Mouse (Mus musculus): Measurements from ENCODE around the gene Fam222b. TPM values are rescaled to one million over a fixed set of nuclear protein-coding genes. Genes with fewer than 3 reads are reported as not detected.
A peak's percentile ranks its signal among the peaks of the same experiment; 100 is the strongest.

Fam222b gene
- polyA plus RNA-seq, 1 experiment from 2014 or later = 21.1 TPM

GRCm38 (mm10) chr11:78083595-78083994 lies 10.9 kb upstream of the Fam222b start:
- Histone ChIP-seq H3K4me2 (ENCODE audit: low read length) (no peak overlapping the region), H3K27ac (ENCODE audit: low read length) (no peak overlapping the region), H3K9ac (replicated peaks; ENCODE audit: low read depth, low read length) (no peak overlapping the region), H3K36me3 (ENCODE audit: control insufficient read depth, insufficient read depth) (no peaks in the 10 kb centered on the region), H3K4me3 (replicated peaks; ENCODE audit: low read length) (no peak overlapping the region), H3K9me3 (ENCODE audit: control insufficient read depth, low read length) (no peaks in the 10 kb centered on the region), H3K4me1 (replicated peaks; ENCODE audit: control insufficient read depth, insufficient read depth, low read length) (peaks cover 15% of the 10 kb centered on the region), H3K27me3 (replicated peaks; ENCODE audit: control insufficient read depth, insufficient read depth, low read length) (no peaks in the 10 kb centered on the region)
- 43% methylated on average over 1 of the region's 1 CpGs for WGBS
- no peak for ATAC-seq

- Histone ChIP-seq H3K36me3 (ENCODE audit: control insufficient read depth, insufficient read depth) (no peaks in the 10 kb centered on the region), H3K9ac (replicated peaks; ENCODE audit: low read depth, low read length) (no peak overlapping the region), H3K9me3 (ENCODE audit: control insufficient read depth, low read length) (no peaks in the 10 kb centered on the region), H3K4me2 (ENCODE audit: low read length) (no peak overlapping the region), H3K4me1 (replicated peaks; ENCODE audit: control insufficient read depth, insufficient read depth, low read length) (no peaks in the 10 kb centered on the region), H3K27me3 (replicated peaks; ENCODE audit: control insufficient read depth, insufficient read depth, low read length) (no peaks in the 10 kb centered on the region), H3K4me3 (replicated peaks; ENCODE audit: low read length) (no peak overlapping the region), H3K27ac (ENCODE audit: low read length) (no peak overlapping the region)
- ATAC-seq = no peak
- WGBS = 85% methylated on average over 4 of the region's 4 CpGs
These were observed 7.5 kb upstream of the Fam222b start for GRCm38 (mm10) chr11:78086925-78087479.

GRCm38 (mm10) chr11:78087756-78088281 lies 6.6 kb upstream of the Fam222b start:
- H3K36me3 ChIP-seq (ENCODE audit: control insufficient read depth, insufficient read depth) = no peaks in the 10 kb centered on the region
- H3K4me3 ChIP-seq (replicated peaks; ENCODE audit: low read length) = no peak overlapping the region
- no peak overlapping the region for H3K4me2 ChIP-seq (ENCODE audit: low read length)
- H3K27me3 ChIP-seq (replicated peaks; ENCODE audit: control insufficient read depth, insufficient read depth, low read length) = no peaks in the 10 kb centered on the region
- H3K4me1 ChIP-seq (replicated peaks; ENCODE audit: control insufficient read depth, insufficient read depth, low read length) = no peaks in the 10 kb centered on the region
- 80% methylated on average over 5 of the region's 5 CpGs for WGBS
- no peak for ATAC-seq
- H3K9ac ChIP-seq (replicated peaks; ENCODE audit: low read depth, low read length) = no peak overlapping the region
- H3K9me3 ChIP-seq (ENCODE audit: control insufficient read depth, low read length) = no peaks in the 10 kb centered on the region
- H3K27ac ChIP-seq (ENCODE audit: low read length) = no peak overlapping the region

GRCm38 (mm10) chr11:78094137-78094503 lies 340 bp upstream of the Fam222b start:
- Histone ChIP-seq H3K9me3 (ENCODE audit: control insufficient read depth, low read length) (no peaks in the 10 kb centered on the region), H3K9ac (replicated peaks; ENCODE audit: low read depth, low read length) (peak overlapping the region; percentile 87), H3K4me1 (replicated peaks; ENCODE audit: control insufficient read depth, insufficient read depth, low read length) (peaks cover 16% of the 10 kb centered on the region), H3K4me2 (ENCODE audit: low read length) (peak overlapping the region; percentile 81), H3K4me3 (replicated peaks; ENCODE audit: low read length) (peak overlapping the region; percentile 90), H3K27me3 (replicated peaks; ENCODE audit: control insufficient read depth, insufficient read depth, low read length) (no peaks in the 10 kb centered on the region), H3K36me3 (ENCODE audit: control insufficient read depth, insufficient read depth) (no peaks in the 10 kb centered on the region), H3K27ac (ENCODE audit: low read length) (peak overlapping the region; percentile 61)
- 52% methylated on average over 11 of the region's 11 CpGs for WGBS
- peak; percentile 37; the same call in 1 of the 2 replicates for ATAC-seq

DNA sequence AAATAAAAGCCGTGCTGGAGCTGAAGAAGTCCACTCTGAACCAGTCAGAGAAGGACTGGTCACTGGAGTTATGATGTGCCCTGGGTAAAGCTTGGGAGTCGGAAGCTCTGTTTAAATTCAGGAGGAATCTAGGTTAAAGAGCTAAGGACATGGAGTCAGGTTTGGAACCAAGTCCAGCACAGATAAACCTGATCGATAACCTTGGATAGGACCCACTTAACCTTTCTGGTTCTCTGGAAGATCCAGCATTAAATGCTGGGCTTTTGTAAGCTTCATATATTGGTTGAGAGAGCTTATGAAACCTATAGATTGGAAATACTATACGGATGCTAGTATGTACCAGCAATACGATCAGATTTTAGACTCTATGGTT lies 670 bp downstream of the Fam222b start:
- H3K9me3 ChIP-seq (ENCODE audit: control insufficient read depth, low read length) = no peaks in the 10 kb centered on the region
- H3K27me3 ChIP-seq (replicated peaks; ENCODE audit: control insufficient read depth, insufficient read depth, low read length) = no peaks in the 10 kb centered on the region
- H3K36me3 ChIP-seq (ENCODE audit: control insufficient read depth, insufficient read depth) = no peaks in the 10 kb centered on the region
- WGBS = 31% methylated on average over 5 of the region's 5 CpGs
- no peak for ATAC-seq
- peak overlapping the region; percentile 90 for H3K4me3 ChIP-seq (replicated peaks; ENCODE audit: low read length)
- no peak overlapping the region for H3K27ac ChIP-seq (ENCODE audit: low read length)
- peaks cover 16% of the 10 kb centered on the region for H3K4me1 ChIP-seq (replicated peaks; ENCODE audit: control insufficient read depth, insufficient read depth, low read length)
- H3K4me2 ChIP-seq (ENCODE audit: low read length) = peak overlapping the region; percentile 81
- H3K9ac ChIP-seq (replicated peaks; ENCODE audit: low read depth, low read length) = peak overlapping the region; percentile 87

DNA sequence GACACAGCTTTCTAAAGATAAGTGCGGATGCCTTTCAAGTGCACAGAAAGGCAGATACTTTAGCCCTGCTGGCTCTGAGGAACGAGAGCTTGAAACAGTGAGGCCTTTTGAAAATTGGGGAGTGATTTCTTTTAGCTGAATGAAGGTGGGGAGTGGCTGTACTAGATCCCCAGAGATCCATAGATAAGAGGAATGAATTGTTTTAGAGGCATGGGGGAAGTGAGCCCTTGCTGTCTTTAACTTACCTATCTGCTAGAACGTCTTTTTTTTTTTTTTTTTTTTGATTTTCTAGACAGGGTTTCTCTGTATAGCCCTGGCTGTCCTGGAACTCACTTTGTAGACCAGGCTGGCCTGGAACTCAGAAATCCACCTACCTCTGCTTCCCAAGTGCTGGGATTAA lies 2.6 kb downstream of the Fam222b start:
- Histone ChIP-seq H3K4me2 (ENCODE audit: low read length) (peak overlapping the region; percentile 28), H3K9me3 (ENCODE audit: control insufficient read depth, low read length) (no peaks in the 10 kb centered on the region), H3K4me3 (replicated peaks; ENCODE audit: low read length) (no peak overlapping the region), H3K27me3 (replicated peaks; ENCODE audit: control insufficient read depth, insufficient read depth, low read length) (no peaks in the 10 kb centered on the region), H3K36me3 (ENCODE audit: control insufficient read depth, insufficient read depth) (no peaks in the 10 kb centered on the region), H3K9ac (replicated peaks; ENCODE audit: low read depth, low read length) (no peak overlapping the region), H3K4me1 (replicated peaks; ENCODE audit: control insufficient read depth, insufficient read depth, low read length) (peaks cover 16% of the 10 kb centered on the region), H3K27ac (ENCODE audit: low read length) (no peak overlapping the region)
- ATAC-seq = no peak
- 29% methylated on average over 3 of the region's 3 CpGs for WGBS

DNA sequence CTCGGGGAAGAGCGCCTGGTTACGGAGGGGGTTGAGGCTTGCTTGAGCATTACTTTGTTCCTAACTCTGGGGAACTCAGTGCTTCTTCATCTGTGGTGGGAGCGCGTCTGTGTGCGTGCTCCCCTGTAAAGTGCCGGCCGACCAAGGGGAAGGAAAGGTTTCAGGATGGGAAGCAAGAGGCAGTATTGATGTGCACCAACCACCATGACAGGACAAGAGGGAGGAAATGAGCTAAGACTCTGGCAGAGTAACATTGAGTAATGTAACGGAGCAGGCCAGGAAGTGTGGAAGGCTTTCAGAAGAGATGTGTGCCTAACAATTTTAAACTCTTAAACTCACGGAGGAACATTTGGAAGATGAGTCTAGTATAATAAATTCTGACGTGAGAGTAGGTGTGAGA lies 6.3 kb downstream of the Fam222b start:
- Histone ChIP-seq H3K27me3 (replicated peaks; ENCODE audit: control insufficient read depth, insufficient read depth, low read length) (no peaks in the 10 kb centered on the region), H3K27ac (ENCODE audit: low read length) (no peak overlapping the region), H3K4me2 (ENCODE audit: low read length) (no peak overlapping the region), H3K4me1 (replicated peaks; ENCODE audit: control insufficient read depth, insufficient read depth, low read length) (peaks cover 11% of the 10 kb centered on the region), H3K36me3 (ENCODE audit: control insufficient read depth, insufficient read depth) (no peaks in the 10 kb centered on the region), H3K9ac (replicated peaks; ENCODE audit: low read depth, low read length) (no peak overlapping the region), H3K9me3 (ENCODE audit: control insufficient read depth, low read length) (no peaks in the 10 kb centered on the region), H3K4me3 (replicated peaks; ENCODE audit: low read length) (no peak overlapping the region)
- WGBS = 94% methylated on average over 11 of the region's 11 CpGs
- ATAC-seq = no peak

DNA sequence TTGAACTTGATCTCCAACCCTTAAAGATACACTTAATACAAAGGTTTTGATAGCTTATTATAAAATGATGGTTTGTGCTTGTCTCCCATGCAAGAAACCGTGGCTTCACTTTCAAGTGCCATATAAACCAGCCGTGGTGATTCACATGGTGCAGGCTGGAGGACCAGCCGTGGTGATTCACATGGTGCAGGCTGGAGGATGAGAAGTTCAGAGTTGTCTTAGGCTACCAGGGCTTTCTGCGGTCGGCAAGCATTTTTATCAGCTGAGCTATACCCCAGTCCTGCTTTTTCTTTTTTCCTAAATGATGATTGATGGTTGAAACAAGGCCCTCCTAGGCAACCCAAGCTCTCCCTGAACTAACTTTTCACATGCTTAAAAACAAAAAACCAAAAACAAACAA lies 7.7 kb downstream of the Fam222b start:
- Histone ChIP-seq H3K27me3 (replicated peaks; ENCODE audit: control insufficient read depth, insufficient read depth, low read length) (no peaks in the 10 kb centered on the region), H3K4me2 (ENCODE audit: low read length) (no peak overlapping the region), H3K4me1 (replicated peaks; ENCODE audit: control insufficient read depth, insufficient read depth, low read length) (no peaks in the 10 kb centered on the region; the same call in 1 of the 2 replicates), H3K27ac (ENCODE audit: low read length) (no peak overlapping the region), H3K36me3 (ENCODE audit: control insufficient read depth, insufficient read depth) (no peaks in the 10 kb centered on the region), H3K9ac (replicated peaks; ENCODE audit: low read depth, low read length) (no peak overlapping the region), H3K4me3 (replicated peaks; ENCODE audit: low read length) (no peak overlapping the region), H3K9me3 (ENCODE audit: control insufficient read depth, low read length) (no peaks in the 10 kb centered on the region)
- 88% methylated on average over 5 of the region's 5 CpGs for WGBS
- ATAC-seq = no peak

GRCm38 (mm10) chr11:78102958-78103747 lies 8.7 kb downstream of the Fam222b start:
- peaks cover 3% of the 10 kb centered on the region; the same call in 1 of the 2 replicates for H3K36me3 ChIP-seq (ENCODE audit: control insufficient read depth, insufficient read depth)
- no peak for ATAC-seq
- no peak overlapping the region for H3K9ac ChIP-seq (replicated peaks; ENCODE audit: low read depth, low read length)
- no peaks in the 10 kb centered on the region for H3K9me3 ChIP-seq (ENCODE audit: control insufficient read depth, low read length)
- no peak overlapping the region for H3K27ac ChIP-seq (ENCODE audit: low read length)
- H3K27me3 ChIP-seq (replicated peaks; ENCODE audit: control insufficient read depth, insufficient read depth, low read length) = no peaks in the 10 kb centered on the region
- no peaks in the 10 kb centered on the region for H3K4me1 ChIP-seq (replicated peaks; ENCODE audit: control insufficient read depth, insufficient read depth, low read length)
- H3K4me2 ChIP-seq (ENCODE audit: low read length) = no peak overlapping the region
- H3K4me3 ChIP-seq (replicated peaks; ENCODE audit: low read length) = no peak overlapping the region
- 71% methylated on average over 5 of the region's 5 CpGs for WGBS
